Mouse (Mus musculus): ENCODE results near the gene Dnah7a.
"Not testable (repeated sequence)": the region's sequence is repeated elsewhere in the genome, so short reads cannot be mapped to it uniquely, and the experiment has no call there.

Dnah7a gene

GRCm38 (mm10) chr1:53388762-53389161 lies 317.8 kb downstream of the Dnah7a start:
- DNase-seq (ENCODE audit: low spot score) = no peak

- peak; percentile 10 for DNase-seq (ENCODE audit: low spot score)
These were observed 322.4 kb downstream of the Dnah7a start for GRCm38 (mm10) chr1:53384085-53384688.

GRCm38 (mm10) chr1:53377731-53378130 lies 328.9 kb downstream of the Dnah7a start:
- no peak for DNase-seq (ENCODE audit: low spot score)

GRCm38 (mm10) chr1:53375965-53376364 lies 330.6 kb downstream of the Dnah7a start:
- not testable (repeated sequence) for DNase-seq (ENCODE audit: low spot score)

- DNase-seq (ENCODE audit: low spot score) = no peak
These were observed 347.6 kb downstream of the Dnah7a start for GRCm38 (mm10) chr1:53358988-53359387.

- peak; percentile 97 for DNase-seq (ENCODE audit: low spot score)
These were observed 354.0 kb downstream of the Dnah7a start, which contains the start of the genes Asdurf, Gm28551 and Asnsd1 for GRCm38 (mm10) chr1:53352327-53353261. Gene Asdurf, minus strand, starts transcription at chr1:53352619. Gene Gm28551, minus strand, starts transcription at chr1:53352667. Gene Asnsd1, minus strand, starts transcription at chr1:53352752.
